Mouse (Mus musculus) kidney, postnatal 25 days (tissue): ENCODE measurements around the gene Orai2.
"Not testable (repeated sequence)": the region's sequence is repeated elsewhere in the genome, so short reads cannot be mapped to it uniquely, and the experiment has no call there.

ENCODE experiments used
- DNase-seq, 2 experiments: peaks; one replicate each; pipeline ENCODE4 v3.0.0; 2021; ENCODE audit warnings: mixed read lengths in 2 of 2

The Orai2 gene

GRCm38 (mm10) chr5:136170512-136171362 lies at the start of gene Orai2:
Gene Orai2, minus strand, starts transcription at chr5:136170713.
- peak; percentile 85 to 89 for DNase-seq

- no peak for DNase-seq
Observed at GRCm38 (mm10) chr5:136218585-136218984, 48.1 kb upstream of the Orai2 start.

GRCm38 (mm10) chr5:136217932-136218381 lies 47.4 kb upstream of the Orai2 start:
- DNase-seq: no peak

- DNase-seq: no peak
Observed at GRCm38 (mm10) chr5:136217004-136217665, 46.6 kb upstream of the Orai2 start.

GRCm38 (mm10) chr5:136215958-136216357 lies 45.4 kb upstream of the Orai2 start:
- peak in 1 of 2 experiments; percentile 16 for DNase-seq

- no peak for DNase-seq
Observed at GRCm38 (mm10) chr5:136215211-136215610, 44.7 kb upstream of the Orai2 start.

GRCm38 (mm10) chr5:136213716-136214115 lies 43.2 kb upstream of the Orai2 start:
- DNase-seq: no peak

GRCm38 (mm10) chr5:136212716-136213115 lies 42.2 kb upstream of the Orai2 start:
- no peak for DNase-seq

GRCm38 (mm10) chr5:136211341-136212102 lies 41.0 kb upstream of the Orai2 start:
- not testable (repeated sequence) for DNase-seq

- DNase-seq: no peak
Observed at GRCm38 (mm10) chr5:136210549-136210948, 40.0 kb upstream of the Orai2 start.

- DNase-seq: peak; percentile 72 to 79
Observed at GRCm38 (mm10) chr5:136201832-136202231, 31.3 kb upstream of the Orai2 start.

- peak; percentile 29 to 49 for DNase-seq
Observed at GRCm38 (mm10) chr5:136199526-136199925, 29.0 kb upstream of the Orai2 start.

GRCm38 (mm10) chr5:136198474-136199391 lies 28.2 kb upstream of the Orai2 start, which contains the start of gene Prkrip1:
Gene Prkrip1, minus strand, starts transcription at chr5:136198963.
- peak; percentile 93 to 95 for DNase-seq

- DNase-seq: no peak
Observed at GRCm38 (mm10) chr5:136191870-136192269, 21.4 kb upstream of the Orai2 start.

GRCm38 (mm10) chr5:136186723-136187122 lies 16.2 kb upstream of the Orai2 start:
- peak; percentile 64 to 65 for DNase-seq

- DNase-seq: no peak
Observed at GRCm38 (mm10) chr5:136183766-136184165, 13.3 kb upstream of the Orai2 start.

GRCm38 (mm10) chr5:136182830-136183229 lies 12.3 kb upstream of the Orai2 start:
- no peak for DNase-seq

- DNase-seq: no peak
Observed at GRCm38 (mm10) chr5:136182049-136182448, 11.5 kb upstream of the Orai2 start.

- no peak for DNase-seq
Observed at GRCm38 (mm10) chr5:136181197-136181596, 10.7 kb upstream of the Orai2 start.

- no peak for DNase-seq
Observed at GRCm38 (mm10) chr5:136179594-136179993, 9.1 kb upstream of the Orai2 start.

GRCm38 (mm10) chr5:136173606-136174463 lies 3.3 kb upstream of the Orai2 start:
- peak; percentile 83 to 87 for DNase-seq
